Mouse (Mus musculus): ENCODE measurements around the gene Slc25a18.

DNA sequence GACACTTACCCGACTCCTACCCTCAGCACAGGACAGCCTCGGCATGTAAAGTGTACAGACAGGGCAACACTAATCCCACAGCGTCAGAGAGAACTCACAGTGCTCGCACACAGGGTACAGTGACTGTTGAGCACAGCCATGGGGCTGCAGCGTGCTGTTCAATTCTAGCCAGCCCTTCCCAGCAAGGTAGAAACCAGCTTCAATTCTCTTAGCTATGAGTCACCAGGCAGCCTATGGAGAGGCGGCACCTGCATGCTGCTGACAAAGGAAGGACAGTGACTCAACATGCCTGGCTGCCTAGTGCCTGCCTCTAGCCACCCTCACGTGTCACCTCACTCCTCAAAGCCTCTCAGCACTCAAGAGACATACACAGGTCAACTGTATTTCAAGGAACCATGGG, 24.6 kb downstream of the Slc25a18 start:
- TF ChIP-seq CTCF (IDR thresholded peaks at IDR 0.05; ENCODE audit: low read depth) (no peak), EP300 (IDR thresholded peaks at IDR 0.05; ENCODE audit: low read depth) (no peak)
